Mouse (Mus musculus) kidney, adult 8-10 months (tissue): Measurements from ENCODE around the gene Myo10.
A peak's percentile ranks its signal among the peaks of the same experiment; 100 is the strongest.
"Not testable (repeated sequence)": the region's sequence is repeated elsewhere in the genome, so short reads cannot be mapped to it uniquely, and the experiment has no call there.

ENCODE experiments used
- DNase-seq, 2 experiments: peaks; one replicate each; pipeline ENCODE4 v3.0.0; 2022

Gene Myo10

DNA sequence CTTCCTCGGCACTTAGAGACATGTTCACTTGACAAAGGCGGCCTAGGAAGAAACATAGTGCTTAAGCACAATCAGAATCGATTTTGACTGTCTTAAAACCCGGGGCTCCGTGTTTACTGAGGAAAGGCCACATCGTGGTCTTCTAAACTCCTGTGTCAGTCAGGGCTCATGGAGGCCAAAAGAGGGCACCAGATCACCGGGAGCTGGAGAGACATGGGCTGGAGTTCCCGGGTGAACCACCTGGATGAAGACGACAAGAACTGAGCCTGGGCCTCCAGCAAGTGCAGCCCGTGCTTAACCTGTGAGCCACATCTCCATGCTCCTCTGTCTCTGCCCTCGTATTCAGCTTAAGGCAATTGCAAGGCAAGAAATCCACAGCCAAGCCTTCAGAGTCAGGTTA is 71.4 kb downstream of the Myo10 start:
- peak; percentile 31 to 43 for DNase-seq

DNA sequence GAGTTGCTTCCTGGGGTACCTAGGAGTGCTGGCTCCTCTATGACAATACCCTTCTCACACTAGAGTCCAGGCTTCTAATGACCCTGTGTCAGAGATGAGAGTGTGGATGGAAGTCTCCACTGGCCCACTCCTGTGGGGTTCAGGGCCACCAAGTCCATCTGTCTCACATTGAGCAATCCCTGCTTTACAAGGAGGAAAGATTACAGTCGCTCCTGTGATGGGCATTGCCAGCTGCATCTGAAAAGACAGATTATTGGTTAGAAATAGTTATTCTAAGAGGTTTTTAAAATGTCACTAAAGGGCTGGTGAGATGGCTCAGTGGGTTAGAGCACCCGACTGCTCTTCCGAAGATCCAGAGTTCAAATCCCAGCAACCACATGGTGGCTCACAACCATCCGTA is 72.4 kb downstream of the Myo10 start:
- DNase-seq = no peak

DNA sequence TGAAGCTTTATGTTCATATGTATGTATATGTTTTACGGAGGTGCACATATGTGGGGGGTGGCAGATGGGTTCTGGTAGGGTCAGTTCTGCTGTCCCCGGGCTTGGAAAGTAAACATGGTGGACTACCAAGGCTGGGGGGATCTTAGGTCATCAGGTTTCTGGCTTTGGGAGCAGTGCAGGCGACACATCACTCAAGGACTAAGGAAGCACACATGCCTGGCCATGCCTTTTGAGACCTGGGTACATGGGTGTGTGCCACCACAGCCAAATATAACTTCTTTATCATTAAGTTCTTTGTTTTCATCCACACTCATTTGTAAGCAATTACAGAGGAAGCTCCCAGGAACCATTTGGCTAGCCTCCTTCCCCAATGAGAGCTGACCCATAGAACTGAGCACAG is 72.9 kb downstream of the Myo10 start:
- DNase-seq = no peak

DNA sequence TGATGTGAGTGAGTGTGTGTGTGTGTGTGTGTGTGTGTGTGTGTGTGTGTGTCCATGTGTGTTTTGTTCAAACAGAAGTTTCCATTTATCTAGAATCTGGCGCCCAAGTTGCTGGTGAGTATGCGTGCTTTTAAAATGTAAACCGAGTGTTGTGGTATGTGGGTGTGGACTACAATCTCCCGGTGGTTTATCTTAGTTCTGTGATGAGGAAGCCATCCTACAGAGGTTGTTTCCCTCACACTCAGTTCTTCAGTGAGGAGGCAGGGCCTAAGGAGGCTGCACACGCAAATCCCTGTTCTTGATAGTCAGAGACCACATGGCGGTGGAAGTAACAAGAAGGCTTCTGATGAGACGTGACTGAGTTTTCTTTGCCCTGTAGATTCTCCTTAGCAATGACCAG is 73.6 kb downstream of the Myo10 start:
- no peak for DNase-seq

DNA sequence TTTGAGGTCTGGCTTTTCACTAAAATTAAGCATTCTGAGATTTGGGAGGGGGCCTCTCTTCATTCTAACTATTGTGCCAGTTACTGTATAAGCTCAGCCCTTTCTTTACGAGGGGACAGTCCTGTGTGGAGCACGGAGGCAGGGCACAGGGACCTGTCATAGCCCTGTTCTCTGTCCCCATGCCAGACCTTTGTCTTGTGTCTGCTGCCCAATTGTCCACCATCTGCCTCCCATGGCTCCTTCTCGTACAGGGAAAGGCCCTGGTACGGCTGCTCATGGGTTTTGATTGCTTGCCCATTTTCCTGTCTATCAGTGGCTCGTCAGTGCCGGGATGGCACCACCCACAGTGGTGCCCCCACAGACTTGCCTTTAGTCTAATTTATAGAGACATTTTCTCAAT is 74.3 kb downstream of the Myo10 start:
- DNase-seq = no peak

DNA sequence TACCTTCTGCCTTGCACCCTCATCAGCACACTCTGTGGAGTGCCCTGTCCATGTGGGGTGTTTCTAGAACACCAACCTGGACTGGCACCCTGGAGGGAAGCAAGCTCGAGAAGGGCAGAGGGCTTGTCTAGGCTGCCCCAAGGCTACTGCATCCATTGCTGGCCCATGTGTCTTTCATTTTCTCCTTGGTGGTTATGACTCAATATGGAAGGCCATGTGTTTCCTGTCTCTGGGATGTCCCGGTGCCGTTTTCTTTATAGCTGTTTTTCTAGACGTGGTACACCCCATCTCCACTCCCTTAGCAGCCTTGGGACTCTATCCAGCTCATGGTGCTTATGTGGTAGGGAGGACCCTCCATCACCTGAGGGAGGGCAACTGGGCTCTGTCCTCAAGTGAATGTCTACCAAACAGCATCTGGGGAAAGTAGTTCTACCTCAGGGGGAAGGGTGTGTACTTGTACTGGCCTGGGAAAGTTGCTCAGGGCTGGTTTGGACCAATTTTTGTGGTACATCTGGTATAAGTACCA is 76.8 kb downstream of the Myo10 start:
- no peak for DNase-seq

DNA sequence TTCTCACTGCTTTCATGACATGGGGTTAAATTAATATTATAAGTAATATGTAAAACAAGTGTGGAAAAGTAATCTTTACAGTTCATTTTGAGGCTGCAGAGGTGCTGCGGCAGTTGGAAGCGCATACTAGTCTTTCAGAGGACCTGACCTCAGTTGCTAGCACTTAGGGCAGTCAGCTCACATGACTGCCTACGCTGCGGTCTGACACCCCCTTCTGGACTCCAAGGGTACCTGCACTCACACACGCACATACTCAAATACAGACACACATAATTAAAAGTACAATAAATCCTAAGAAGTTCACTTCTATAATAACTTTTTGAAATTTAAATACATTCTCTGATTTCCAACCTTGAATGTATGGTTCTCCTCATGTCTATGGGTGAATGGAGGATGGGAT is 80.3 kb downstream of the Myo10 start:
- no peak for DNase-seq

DNA sequence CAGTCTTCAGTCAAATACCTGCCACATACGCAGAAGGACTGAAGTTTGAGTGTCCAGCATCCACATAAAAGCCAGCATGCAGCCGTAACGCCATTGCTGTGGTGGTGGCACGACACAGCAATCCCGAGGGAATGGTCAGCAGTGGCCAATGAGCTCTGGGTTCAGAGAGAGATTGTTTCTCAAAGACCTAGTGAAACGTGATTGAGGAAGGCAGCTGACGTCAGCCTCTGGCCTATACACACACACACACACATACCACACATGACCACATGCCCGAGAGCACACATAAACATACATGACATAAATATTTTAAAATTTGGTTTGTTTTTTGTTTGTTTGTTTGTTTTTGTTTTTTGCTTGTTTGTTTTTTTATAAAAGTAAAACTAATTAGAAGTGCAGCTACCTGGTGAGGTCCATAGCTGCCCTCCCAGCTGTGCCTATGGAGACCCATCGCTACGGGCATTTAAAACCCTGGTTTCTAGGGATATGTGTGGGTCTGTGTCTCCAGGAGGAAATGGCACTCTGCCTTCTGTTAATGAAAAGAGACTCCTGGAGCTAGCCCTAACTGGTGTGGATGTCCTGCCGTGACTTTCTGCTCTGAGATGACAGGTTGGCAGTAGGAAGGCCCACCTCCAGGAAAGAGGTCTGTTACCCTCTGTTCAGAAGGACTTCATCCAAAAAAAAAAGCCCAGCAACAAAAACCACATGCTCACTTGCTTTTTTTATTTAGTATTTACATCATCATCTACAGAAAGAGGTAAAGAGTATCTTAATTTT is 82.7 kb downstream of the Myo10 start:
- no peak for DNase-seq

DNA sequence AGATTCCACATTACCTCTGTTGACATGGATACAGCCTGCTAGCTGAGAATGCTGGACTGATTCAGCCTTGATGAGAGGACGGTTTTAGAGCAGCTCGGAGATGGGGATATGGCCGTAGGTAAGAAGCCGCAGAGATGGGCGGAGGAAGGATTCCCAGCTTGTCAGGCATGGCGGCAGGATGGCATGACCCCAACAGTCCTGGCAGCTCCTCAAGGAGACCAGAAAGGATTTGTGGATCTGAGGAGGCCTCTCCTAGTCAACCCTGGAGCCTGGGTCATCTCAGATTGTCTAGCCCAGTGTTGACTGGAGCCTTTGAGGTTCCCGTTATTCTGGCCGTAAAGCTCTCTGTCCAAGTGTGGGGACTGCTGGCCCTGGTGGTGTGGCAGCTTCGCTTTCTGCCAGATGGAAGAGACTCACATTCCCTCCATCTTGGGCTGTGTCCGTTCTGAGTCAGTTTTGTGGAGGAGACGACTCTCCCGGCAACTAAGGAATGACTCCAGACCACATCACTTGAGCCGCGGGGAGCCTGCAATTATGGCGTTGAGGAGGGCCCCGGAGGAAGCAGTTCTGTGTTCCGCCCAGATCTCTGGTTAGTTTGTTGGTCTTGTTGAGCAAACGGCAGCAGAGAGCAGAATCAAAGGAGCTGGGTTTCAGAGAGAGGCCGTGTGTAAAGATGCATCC is 84.7 kb downstream of the Myo10 start:
- DNase-seq = no peak

DNA sequence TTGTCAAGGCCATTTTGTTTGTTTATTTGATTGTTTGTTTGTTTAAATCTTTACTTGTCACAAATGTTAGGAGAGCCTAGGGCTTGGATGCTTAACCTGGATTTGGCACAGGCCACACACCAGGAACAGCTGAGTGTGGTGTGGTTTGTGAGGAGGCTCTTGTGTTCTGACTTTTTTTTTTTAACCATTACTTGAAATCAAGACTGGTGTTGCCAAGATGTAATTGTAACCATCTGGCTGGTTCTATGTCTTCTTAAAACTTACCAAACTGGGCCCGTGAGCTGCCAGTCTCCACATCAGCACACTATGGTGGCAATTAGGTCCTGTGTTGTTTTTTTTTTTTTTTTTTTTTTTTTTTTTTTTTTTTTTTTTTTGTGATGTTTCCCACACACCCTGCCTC is 85.6 kb downstream of the Myo10 start:
- no peak for DNase-seq

DNA sequence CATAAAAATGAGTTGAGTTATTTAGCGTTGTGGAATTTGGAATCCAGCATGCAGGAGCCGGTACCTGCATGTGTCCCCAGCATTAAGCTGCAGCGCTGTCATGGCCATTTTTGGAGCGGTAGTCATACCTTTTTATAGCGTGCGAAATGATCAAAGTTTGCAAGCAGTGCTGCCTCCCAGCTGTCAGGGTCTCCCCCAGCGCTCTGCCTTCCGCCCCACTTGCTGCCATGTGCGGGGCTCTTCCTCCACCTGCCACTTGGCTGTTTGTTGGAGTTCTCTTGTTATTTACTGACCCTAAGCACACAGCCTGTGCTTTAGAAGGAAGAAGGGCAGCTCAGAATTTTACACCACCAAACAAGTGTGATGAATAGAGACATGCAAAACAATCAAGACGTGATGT is 88.6 kb downstream of the Myo10 start:
- DNase-seq = no peak

DNA sequence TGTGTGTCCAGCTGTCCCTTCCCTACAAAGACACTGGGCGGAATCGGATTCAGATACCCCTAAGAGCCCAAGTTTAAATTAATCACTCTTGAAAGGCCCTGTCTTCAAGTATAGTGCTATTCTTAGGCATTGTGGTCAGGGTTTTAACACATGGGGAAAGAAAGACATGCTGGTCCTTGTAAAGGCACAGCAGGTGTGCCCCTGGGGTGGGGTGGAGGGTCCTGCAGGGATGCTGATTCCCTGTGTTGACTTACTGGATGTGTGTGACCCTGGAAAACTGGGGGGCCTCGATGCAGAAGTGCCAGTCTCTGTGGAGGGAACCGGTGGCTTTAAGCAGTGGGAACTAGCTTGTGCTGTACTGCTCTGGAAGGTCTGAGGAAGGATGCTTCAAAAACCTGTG is 90.6 kb downstream of the Myo10 start:
- no peak for DNase-seq

DNA sequence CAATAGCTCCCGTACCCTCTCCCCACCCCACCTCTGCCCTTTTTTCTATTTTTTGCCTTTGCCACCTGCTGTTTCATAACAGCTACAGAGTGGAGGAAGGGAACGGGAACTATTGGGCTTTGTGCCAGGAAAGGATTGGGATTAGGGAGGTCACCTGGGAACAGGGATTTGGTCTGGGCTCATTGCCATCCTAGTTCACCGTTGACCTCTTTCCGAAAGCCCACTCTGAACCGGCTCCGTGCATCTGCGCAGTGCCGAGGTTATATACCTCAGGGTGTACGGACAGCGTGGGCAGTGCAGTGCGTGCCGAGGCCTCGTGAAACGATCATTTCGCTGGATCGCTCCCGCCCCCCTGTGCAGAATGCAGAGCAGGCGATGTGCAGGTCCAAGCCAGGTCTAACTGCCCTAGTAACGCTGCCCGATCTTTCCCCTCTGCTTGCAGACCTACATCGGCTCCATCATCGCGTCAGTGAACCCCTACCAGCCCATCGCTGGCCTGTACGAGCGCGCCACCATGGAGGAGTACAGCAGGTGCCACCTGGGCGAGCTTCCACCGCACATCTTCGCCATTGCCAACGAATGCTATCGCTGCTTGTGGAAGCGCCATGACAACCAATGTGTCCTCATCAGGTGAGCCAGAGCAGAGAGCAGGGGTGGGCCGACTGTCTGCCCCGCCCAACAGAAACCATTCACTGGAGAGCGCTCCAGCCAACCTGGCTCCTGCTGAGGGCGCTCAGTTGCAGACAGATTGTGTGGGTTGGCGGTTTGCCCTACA is 91.4 kb downstream of the Myo10 start:
- DNase-seq = peak; percentile 89 to 92

DNA sequence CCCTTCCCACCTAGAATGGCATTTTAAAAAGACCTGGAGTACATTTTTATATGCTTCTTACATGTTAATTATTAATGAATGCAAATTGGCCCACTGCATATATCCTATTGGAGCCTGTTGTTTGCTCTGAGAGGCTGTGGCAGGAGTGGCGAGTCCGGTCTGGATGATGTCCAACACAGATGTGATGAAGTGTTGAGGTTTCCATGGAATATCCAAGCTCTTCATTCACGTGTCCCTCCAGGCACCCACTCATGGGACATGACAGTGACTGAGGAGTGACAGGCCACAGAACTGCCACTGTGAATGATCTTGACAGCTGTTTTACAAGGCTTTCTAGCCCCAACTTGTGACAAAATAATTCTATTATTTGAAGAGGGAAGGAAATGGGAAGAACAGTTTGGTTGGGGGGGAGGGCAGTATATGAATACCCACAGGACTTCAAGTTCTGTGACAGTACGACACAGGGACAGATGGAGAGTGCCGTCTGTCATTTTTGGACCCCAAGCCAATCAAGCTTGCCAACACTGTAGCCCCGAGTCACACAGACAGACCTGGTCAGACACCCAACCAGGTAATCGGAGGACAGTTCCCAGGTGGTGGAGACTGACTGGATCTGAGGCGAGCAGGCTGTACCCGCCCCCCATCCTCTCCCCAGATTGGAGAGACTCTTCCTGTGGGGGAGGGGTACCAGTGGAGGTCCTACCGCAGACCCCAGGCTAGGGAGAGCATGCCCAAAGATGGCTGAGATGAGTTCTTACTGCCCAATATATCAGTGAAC is 93.1 kb downstream of the Myo10 start:
- peak; percentile 53 to 66 for DNase-seq

DNA sequence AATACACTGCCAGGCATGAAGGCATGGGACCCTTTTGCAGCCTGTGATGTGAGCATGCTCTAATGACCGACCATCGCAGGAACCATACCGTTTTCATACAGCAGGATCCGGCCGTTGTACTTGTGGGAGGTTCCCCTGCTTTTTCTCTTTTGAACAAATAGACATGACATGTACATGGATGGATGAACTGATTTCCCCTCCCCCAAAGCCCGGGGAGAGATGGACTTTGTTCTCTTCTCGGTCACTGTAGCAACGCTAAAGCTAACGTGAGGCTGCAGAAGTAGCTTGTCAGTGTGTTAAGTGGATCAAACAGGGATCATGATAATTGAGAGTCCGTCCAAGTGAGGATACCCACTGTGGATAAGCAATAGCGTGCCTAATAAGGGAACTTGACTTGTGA is 93.7 kb downstream of the Myo10 start:
- peak; percentile 65 to 75 for DNase-seq

DNA sequence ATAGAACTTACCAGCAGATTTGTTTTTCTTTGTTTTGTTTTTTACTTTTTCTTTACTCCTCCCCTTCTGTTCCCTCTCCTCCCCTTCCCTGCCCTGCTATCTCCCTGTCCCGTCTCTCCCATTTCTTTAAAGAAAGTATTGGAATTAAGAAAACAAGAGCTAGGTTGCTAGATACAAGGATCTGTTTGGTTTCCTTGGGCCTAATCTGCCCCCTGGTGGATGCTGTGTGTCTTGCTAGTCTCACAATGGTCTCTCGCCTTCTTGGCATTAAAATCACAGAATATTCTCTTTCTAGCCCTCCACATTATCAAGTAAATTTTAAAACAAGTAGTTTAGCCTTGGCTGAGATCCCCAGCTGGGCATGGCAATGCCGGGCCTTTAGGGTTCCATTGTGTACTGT is 94.7 kb downstream of the Myo10 start:
- DNase-seq = peak; percentile 69 to 88

DNA sequence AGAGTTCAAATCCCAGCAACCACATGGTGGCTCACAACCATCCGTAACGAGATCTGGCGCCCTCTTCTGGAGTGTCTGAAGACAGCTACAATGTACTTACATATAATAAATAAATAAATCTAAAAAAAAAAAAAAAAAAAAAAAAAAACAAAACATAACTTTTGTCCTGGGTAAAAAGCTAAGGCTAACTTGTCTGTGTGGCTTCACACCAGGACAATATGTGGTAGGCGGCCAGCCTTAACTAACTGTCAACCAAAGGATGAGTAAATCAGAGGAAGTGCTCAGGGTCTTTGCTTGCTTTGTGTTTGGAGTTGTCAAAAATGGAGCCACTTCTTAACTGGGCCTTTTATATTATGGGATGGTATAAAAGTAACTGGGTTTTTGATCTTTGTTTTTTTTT is 95.8 kb downstream of the Myo10 start:
- DNase-seq = not testable (repeated sequence)

DNA sequence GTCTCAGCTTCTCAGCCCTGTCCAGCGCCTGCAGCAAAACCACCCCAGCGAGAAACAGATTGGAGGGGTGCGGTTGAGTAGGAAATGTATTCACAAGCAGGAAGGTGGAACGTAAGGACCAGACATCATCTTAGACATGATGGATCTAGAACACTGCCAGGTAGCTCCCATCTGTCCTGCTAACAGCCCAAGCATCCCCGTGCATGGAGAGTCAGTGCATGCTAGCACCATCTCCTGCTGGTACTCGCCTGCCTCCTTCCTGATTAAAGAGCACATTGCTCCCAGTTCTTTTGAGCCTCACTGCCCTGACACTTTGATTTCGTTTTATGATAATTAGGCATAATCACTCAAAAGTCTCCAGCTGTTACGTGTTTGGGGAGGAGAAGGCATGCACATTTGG is 96.9 kb downstream of the Myo10 start:
- no peak for DNase-seq

DNA sequence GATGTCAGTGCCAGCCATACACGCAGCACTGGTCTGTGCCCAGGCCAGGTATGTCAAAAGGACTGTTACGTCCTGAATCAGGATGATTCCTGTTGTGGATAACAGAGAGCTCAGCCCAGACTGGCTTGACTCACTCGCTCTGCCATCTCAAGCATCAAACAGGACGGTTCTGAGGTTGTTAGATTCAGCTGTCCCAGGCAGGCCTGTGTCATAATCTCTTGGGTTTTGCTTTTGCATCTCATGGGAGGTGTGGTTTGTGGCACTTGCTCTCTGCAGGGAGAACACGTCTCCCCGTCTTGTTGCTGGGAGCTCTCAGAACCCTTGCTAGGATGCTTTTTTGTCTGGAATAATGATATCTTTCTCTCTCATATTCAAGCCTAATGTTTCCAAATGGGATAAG is 97.9 kb downstream of the Myo10 start:
- DNase-seq = no peak

DNA sequence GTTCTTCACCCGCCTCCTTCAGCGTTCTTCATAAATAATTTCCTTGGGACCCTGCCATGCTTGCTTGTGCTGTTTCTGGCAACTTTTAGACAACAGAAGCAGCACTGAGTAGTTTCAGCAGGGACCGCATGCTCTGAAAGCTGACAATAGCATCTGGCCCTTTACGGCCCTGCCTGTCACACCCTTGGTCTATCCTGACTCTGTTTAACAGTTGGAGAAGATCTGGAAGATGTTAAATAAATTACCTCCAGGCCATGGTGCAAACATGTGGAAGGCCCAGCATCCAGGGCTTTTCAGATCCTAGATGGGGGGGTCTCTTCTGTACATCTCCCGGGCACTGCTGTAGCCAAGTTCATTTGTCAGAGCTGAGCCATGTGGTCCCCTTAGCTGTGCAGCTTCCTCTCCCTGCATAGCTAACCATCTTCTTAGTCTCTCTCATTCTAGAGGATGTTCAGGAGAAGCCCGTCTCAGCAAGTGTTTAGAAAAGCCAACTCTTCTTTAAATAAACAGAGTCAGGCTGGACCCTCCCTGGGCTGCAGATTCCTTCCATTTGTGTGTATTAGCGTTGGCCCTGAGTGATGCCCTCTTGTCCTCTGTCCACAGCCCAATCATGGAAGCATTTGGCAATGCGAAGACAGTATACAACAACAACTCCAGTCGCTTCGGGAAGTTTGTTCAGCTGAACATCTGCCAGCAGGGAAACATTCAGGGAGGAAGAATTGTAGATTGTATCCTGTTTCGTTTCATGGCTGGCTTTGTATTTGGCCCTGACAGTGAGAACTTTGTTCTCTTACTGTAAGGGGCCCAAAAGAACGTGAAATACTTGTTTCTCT is 101.2 kb downstream of the Myo10 start:
- no peak for DNase-seq

DNA sequence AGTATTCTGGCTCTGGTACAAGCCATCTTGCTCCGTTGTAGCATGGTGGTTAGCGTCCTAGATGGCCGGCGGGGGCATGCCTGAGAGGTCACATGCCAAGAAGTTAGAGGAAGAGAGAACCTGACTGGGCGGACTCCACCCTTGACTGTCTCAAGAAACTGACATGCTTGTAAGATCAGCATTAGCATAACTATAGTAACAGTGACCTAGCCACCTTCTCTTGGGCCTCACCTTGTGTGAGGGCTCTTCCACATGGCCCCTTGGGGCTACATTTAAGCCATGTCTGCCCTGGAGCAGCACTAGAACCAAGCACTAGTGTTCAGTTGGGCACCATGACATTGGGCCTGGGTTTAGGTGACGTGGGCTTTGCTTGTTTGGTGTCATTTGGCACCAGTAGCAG is 102.2 kb downstream of the Myo10 start:
- DNase-seq = no peak

DNA sequence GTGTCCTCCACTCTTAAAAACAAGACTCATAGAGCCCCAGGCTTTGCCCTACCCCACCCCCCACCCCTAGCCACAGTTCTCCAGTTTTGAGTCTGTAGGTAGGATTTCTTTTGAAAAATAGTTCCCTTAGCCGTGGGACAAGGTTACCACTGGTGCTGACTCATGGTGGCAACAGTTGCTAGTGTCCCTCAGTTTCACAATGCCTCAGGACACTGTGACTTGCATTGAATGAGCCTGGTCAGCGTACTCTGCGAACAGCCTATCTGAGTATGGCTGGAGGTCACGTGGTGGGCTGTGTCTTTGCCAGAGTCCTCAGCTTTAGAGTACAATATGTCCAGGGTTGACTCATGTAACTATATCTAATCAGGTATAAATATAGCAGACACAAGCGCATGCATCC is 104.5 kb downstream of the Myo10 start:
- DNase-seq = no peak
